Mouse (Mus musculus): ENCODE measurements at regions not wholly inside any gene's neighbourhood (a gene's known extent, or its start where the extent isn't known, plus 50 kb on each side); places are given as distances from the start of the nearest gene placed in this dataset.

GRCm38 (mm10) chr4:33581180-33581591 lies 271.1 kb downstream of the Rngtt start:
- TF ChIP-seq CTCF (IDR thresholded peaks at IDR 0.05; ENCODE audit: low read depth) (no peak), EP300 (IDR thresholded peaks at IDR 0.05; ENCODE audit: low read depth) (no peak)
